Mouse (Mus musculus) regulatory T cell (primary cell): ENCODE results near the gene Txnip.

Experiments used
- in situ Hi-C: fragments of 300-600 bp; cut with MboI, MseI; formaldehyde crosslinking; loops from one replicate; pipeline ENCODE4 v1.15.1; 2025; ENCODE audit warnings: high pct_unique_total_duplicates

The Txnip gene

DNA sequence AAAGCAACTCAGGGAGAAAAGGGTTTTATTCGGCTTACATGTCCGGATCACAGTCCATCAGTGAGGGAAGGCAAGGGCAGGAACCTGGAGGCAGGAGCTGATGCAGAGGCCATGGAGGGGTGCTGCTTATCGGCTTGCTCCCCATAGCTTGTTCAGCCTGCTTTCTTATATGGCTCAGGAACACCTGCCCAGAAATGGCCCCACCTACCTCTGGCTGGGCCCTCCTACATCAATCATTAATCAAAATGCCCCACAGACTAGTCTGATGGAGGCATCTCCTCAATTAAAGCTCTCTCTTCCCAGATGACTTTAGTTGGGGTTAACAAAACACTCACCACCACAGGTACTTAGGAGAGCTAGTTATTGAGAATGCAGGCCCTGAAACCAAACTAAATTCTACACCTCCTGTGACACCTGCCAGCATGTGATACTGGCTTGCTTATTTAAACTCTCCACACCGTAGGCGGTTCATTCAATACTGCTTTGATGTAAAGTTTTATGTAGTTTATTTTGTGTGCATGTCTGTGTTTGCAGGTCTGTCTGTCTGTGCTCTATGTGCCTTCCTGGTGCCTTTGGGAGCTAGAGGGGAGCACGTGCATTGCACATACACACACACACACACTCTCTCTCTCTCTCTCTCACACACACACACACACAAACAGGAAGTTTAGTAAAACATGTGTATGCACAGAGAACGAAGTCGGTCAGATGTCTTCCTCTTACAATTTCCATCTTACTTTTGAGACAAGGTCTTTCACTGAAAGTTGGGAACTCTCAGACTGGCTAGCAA, 9.1 kb downstream of the Txnip start:
- in situ Hi-C loops = loop anchor here (10.0 to 25.0 kb wide), 2 partner anchors 728 to 1370 kb away; partner anchors contain the start of gene Bcl9

DNA sequence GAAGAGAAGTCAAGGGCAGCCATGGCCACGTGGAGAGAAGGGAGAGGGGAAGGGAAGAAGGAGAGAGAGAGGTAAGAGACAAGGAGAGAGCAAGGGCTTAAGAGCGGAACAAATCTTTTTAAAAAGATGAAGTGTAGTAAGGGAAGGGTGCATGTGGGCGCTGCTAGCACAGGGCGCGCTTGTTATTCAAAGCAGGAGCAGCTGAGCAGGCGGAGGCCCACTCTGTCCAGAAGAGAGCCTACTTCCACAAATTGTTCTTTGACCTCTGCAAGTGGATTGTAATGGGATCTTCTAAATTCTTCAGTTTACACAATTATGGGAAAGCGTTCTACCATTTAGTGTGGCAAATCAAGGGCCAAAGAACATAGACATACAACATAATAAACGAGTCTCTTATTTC, 10.8 kb downstream of the Txnip start:
- in situ Hi-C loops = loop anchor here (10.0 to 25.0 kb wide), 2 partner anchors 726 to 1369 kb away; partner anchors contain the start of gene Bcl9

DNA sequence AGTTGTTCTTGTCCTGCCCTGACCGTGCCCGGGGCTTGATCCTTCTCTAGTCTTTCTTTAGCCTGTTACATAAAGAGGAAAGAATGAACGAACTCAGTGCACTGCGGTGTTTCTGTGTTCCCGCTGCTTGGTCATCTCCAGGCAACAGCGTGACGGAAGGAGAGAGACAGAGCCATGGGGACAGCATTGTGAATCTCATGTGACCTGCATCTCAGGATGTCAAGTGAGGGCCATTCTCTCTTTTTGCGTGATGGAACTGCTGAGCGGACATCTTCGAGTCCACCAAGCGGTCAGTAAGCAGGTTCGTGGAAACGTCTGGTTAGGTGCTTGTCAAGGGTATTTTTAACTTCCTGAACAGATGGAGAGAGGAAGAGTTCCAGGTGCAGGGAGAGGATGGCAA, 11.7 kb downstream of the Txnip start:
- in situ Hi-C loops = loop anchor here (10.0 to 25.0 kb wide), 2 partner anchors 725 to 1368 kb away; partner anchors contain the start of gene Bcl9

DNA sequence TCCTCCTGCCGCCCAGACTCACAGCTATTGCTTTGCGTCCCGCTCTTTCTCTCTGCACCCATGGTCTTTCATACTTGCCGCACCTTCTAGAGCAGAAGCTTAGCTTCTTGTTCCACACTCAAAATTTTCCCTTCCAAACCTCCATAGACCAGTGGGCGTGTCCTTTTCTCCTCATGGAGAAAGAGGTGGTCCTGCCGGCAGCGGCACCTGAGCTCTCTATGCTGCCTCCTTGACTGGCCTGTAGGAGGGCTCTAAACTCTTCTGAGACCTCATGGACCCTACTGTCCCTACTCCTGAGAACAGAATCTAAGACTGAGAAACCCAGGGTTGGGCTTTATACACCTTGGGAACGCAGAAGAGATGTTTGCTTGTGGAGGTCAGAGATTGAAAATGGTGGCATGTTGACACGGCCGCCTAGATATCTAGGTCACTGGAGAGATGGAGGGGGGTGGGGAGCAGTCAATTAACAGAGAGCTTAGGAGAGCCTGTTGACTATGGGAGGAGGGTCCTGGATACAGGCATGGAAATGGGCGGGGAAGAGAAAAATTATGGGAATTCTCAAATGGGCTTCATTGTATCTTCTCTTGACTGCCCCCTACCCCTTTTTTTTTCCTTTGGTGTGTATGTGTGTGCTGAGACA, 12.3 kb downstream of the Txnip start:
- in situ Hi-C loops = loop anchor here (10.0 to 25.0 kb wide), 2 partner anchors 725 to 1367 kb away; partner anchors contain the start of gene Bcl9

DNA sequence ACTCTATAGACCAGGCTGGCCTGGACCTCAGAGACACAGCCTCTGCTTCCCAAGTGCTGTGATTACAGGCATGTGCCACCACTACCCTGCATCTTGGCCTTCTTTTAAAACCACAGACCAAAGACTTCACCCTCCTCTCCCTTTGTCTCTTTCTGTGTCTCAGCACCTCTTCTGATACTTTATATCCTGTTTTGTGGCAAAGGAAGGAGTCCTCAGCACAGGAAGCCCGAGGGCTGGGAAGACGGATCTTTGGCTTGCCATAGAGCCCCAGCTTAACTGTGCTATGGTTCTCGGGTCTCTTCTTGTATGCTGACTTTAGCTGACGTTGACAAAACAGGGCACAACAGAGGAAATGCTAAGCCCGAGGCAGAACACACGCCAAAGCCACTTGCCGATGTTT, 12.9 kb downstream of the Txnip start:
- in situ Hi-C loops = loop anchor here (25.0 kb wide), 1 partner anchor 1367 kb away; no protein-coding TSS in a partner anchor

DNA sequence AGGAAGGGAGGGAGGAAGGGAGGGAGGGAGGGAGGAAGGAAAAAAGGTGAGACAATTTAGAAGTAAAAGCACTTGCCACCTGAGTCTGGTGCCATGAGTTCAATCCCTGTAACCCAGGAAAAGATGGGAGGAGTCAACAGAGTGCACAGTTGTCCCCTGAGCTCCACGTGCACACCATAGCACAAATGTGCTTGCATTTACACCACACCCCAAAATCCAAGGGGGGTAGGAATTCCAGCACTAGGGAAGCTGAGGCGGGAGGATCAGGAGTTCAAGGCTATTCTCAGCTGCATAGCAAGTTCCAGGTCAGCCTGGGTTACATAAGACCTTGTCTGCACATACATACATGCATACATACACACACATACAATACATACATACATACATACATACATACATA, 13.6 kb downstream of the Txnip start:
- in situ Hi-C loops = loop anchor here (25.0 kb wide), 1 partner anchor 1366 kb away; no protein-coding TSS in a partner anchor

DNA sequence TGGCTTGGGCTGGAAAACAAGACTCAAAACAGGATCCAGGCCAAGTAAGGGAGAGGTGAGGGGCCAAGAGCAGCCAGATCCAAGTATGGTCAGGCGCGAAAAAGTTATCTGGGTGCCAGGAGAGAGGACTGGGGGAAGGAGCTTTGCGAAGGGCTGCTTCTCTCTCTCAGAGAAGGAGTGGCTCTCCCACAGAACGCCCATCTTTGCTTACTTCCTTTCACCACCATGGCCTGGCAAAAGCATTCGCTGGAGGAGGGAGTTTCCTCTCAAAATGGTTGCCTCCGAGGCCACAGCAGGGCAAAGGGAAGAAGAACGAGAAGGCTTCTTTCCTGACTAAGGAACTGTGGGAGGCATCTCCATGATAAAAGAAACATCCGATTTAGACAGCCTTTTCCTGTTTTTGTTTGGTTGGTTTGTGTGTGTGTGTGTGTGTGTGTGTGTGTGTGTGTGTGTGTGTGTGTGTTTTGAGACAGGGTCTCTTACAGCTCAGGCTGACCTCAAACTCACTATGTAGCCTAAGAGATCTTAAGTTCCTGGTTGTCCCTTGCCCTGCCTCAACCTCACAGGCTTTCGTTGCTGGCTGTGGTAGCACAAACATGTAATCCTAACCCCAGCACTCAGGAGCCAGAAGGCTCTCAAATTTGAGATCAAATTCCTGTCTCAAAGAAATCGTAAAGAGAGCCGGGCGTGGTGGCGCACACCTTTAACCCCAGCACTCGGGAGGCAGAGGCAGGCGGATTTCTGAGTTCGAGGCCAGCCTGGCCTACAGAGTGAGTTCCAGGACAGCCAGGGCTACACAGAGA, 14.3 kb downstream of the Txnip start:
- in situ Hi-C loops = loop anchor here (25.0 kb wide), 1 partner anchor 1365 kb away; no protein-coding TSS in a partner anchor

DNA sequence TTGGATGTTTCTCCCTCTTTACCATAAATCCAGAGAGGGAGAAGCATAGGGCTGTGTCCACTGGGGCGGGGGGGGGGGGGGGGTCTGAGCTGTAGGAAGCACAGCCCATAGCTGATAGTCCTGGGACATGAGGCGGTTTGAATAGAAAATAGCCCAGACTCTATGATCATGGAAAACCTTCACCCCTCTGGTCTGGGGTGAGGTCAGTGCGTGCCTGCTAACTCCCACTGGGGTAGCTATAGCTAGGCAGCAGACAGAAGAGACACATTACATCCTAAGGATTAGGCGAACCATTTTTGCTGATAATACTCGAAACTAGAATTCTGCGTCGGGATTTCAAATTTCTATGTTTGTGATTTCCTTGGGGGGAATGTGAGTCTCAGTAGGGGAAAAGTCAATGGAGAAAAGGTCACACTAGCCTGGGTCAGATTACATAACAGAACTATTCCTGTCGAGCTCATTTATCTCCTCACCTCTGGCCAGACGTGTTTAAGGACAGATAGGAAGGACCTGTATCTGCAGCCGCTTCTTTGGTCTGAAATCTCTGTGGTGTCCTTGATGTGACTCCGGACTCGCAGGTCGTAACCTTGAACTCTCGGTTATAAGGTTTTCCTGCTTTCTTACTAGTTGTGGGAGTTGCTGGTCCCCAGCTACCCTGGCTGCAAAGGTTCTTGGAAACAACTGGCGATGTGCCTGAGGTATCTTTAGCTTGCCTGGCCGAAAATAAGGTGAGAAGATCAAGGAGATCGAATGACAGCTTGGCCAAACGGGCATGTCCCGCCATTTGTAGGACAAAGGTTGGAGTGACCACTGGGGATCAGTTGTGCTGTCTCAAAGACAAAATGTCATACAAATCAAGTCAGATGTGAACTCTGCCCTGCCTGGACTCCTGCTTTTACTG, 16.1 kb downstream of the Txnip start:
- in situ Hi-C loops = loop anchor here (25.0 kb wide), 1 partner anchor 1363 kb away; no protein-coding TSS in a partner anchor

DNA sequence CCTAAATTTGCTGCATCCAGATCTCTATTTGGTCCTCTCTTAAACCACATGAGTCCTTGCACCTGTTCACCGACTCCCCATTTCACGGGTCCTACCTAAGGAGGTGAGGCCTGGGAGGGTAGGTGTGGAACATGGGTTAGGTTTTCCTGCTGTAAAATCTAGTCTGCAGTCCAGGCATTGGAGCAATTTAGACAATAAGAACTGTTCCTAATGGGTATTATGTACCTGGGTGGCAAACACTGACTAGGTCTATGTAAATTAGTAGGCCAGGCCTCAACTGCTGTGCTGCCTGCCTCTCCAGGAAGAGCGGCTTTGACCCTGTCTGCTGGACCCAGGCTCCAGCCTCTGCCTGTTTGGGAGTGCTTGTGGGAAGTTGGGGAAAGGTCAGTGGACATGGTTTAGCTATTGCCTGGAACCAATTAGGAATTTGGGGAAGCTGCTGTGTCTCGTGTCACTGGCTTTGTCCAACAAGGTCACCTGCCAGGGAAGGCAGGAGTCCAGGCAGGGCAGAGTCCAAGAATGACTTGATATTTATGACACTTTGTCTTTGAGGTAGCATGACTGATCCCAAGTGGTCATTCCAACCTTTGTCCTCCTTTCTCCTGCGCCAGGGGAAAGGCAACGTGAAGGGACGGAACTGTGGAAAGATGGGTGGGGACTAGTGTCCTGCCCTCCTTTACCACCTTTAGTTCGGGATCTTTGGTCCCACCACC, 17.7 kb downstream of the Txnip start:
- in situ Hi-C loops = no loop called here

DNA sequence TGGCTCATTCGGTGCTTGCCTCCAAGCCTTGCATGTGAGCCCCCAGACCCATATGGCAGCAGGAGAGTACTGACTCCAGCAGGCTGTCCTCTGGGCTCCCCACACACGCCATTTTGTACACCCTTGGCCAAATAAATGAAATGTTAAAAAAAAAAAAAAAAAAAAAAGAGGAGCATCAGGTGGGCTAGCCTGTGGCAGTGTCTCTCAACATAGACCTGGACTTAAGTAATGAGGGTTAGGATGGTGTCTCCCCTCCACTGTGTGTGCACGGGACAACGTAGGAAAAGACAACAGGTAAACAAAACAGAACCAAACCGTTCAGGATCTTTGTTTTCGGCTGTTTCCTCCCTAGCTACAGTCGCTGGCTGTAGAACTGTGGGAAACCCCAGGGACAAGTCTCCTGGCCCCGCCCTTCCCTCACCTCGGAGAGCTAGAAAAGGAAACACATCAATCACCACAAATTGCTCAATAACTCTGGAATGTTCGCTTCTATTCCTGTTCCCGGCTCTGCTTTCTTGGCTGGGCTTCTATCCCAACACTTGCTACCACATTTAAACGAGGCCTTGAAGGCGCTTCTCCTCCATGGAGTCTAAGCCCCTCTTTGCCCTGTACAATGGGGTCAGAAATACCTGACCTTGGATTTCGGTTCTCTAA, 18.4 kb downstream of the Txnip start:
- in situ Hi-C loops = no loop called here

DNA sequence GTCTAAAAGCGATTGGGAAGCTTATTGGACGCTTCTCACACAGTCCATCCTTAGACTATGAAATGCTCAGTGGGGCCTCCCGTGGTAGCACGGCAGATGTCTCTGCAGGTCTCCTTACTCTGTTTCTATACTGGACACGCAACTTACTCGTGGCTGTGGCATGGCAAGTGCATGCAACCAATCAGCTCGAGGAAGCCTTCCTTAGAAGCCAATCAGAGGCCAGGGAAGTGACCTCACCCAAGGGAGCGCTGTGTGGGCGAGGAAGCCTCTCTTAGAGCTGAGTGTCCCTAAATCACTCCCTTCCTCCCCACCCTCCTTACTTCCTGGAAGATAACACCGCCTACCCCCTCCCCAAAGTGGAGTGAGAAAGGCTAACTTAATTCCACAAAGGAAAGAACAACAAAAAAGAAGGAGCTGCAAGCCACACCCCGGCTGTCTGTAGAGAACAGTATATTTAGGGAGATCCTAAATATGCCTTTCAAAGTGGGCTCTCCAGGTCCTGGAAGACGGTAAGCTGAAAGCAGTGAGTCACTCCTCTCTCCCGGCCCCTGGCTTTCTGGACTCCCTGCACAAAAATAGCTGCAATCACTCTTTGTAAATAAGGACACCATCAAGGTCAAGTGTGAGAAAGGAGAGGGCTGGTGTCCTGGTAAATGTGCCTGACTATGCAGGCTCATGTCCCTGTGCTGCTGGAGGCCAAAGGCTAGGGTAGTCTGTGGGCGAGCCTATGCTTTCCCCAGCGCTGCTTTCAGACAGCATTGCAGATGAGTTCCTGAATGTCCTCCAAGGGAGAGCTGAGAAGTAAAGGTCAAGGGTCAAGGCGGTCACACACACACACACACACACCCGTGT, 19.2 kb downstream of the Txnip start, which contains the start of gene Gm16253:
Gene Gm16253, plus strand, starts transcription at position 295 of the 852 bp plus-strand sequence.
- in situ Hi-C loops = no loop called here

DNA sequence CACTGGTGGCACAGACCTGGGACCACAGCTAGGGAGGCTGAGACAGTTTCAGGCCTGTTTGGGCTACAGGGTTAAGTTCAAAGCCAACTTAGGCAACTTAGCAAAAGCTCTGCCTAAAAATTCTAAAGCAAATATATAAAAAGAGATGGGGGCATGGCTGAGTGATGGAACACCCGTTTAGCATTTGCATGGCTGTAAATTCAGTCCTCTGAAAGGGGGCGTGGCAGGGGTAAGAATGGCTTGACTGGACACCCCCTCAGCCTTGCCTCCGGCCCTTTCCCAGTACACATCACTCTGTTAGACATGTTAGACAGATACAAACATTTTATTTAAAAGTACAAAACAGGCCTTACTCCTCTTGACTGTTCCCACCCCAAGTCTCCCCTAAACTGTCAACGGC, 19.8 kb downstream of the Txnip start:
- in situ Hi-C loops = no loop called here

DNA sequence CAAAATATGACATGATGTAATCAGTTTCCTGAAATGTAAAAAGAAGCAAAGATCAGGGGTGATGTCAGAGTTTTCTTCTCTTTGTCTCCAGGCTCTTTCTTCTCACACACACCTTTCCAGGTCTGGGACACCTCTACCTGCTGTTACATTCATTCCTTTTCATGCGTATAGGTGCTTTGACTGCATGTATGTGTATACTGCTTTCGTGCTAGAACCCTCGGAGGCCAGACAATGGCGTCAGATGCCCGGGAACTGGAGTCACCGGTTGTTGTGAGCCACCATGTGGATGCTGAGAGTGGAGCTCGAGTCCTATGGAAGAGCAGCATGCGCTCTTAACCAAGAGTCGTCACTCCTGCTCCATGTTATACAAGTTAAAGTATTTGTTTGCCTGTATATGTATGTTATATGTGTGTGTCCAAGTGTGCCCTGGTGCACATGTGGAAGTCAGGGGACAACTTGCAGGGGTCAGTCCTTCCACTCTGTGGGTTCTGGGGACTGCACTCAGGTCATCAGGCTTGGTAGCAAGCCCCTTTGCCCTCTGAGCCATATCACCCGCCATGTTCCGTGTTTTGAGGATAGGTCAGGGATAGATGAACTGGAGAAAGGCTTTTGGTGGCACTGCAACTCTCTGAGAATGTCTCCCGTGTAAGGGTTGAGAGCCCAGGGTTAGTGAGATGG, 20.9 kb downstream of the Txnip start:
- in situ Hi-C loops = no loop called here

DNA sequence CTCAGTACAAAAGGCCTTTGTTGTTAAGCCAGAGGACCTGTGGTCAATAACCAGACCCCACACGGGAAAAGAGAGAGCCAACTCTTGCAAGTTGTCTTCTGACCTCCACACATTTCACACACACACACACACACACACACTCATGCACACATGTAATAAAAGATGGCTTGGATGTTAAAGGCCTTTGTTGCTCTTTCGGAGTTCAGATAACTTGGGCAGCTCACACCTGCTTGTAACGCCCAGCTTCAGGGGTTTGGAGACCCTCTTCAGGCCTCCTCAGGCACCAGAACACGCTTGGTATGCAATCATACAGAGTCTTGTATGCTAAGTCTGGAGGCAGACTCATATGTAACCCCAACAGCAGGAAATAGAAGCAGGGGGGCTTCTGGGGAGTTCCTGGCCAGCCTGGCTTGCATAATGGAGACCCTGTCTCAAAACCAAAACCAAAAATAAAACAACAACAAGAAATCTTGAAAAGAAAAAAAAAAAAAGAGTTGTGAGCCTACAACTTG, 21.5 kb downstream of the Txnip start:
- in situ Hi-C loops = no loop called here

DNA sequence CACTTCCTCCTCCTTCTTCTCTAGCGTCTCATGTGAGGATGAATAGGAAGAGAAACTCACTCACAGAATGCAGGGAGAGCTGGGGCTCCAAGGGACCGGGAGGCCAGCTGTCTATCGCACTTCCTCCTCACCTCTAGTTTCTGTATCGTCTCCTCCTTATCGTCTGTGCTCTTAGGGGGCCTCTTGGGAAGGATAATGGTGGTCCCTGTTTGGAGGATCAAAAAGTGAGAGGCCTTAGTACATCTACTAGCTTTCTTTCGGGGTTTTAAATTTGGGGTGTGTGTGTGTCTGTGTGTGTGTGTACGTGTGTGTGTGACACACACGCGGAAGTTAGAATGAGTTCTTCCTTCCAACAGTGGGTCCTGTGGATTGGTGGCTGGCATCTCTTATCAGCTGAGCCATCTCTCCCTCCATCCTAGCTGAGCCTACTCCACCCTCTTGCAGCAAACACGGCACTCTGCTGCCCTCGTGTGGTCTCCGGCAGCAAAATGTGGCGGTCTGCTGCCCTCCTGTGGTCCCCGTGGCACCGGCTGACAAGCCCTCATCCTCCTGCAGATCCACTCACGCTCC, 22.2 kb downstream of the Txnip start:
- in situ Hi-C loops = loop anchor here (5.0 kb wide), 1 partner anchor 38 kb away; no protein-coding TSS in a partner anchor

DNA sequence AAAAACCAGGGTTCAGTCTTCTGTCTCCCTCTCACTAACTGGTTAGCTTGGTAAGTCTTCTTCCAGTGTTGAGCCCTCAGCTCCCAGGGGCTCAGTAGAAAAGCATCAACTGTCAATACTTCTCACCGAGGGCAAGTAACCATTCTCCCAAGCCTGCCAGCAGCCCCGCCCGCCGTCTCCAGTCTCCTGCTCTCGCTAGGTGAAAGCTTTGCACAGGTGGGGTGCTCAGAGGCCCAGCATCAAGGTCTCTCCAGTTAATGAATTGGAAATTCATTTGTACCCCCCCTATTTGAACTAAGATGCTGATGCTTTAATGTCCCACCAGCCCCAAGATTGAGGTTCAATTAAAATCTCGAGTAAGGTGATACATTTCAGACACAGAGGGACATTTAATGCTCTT, 23.4 kb downstream of the Txnip start:
- in situ Hi-C loops = loop anchor here (5.0 kb wide), 1 partner anchor 39 kb away; no protein-coding TSS in a partner anchor
